Comparison of ENCODE assay signal across 8 mouse cellular contexts in the genomic region with DNA sequence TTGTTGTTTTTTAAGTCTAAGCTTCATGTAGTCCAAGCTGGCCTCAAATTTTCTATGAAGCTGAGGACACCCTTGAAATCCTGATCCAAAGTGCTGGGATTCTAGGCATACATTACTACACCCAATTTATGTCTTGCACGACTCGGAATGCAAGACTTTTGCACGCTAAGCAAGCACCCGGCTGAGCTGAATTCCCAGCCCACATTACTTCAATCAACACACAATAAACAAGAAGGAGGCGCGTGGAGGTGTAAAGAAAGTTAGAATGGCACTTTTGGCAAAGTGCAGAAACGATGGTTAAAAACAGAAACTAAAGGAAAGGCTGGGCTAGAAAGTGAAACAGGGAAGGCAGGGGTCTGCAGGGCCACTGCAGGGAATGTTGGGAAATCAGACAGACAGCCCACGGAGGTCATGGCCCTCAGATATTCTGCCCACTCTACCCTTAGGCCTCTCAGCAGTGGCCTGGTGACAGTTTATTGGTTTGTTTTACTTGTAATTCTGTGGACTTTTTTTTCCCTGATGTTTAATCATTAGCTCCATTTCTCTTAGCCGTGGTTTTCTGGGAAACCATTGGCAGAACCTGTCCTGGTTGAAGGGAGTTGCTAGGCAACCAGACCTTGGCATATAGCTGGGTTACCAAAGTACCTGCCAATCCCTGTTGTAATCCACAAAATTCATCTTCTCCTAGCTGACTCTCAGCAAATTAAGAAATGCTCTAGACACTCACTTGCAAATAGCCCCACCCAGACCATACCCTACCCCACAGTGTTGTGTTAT.
DNase-seq lines count a peak whose midpoint lies in the region; ATAC-seq lines count a peak whose summit lies in the region.

No protein-coding gene starts in this region.

- no peaks in the 10 kb centered on the region for H3K9me3 ChIP-seq in forebrain, embryonic 14.5 days (replicated peaks; ENCODE audit: control insufficient read depth, low read length)
- H3K9me3 ChIP-seq in forebrain, embryonic 11.5 days (ENCODE audit: control insufficient read depth, low read length), result no peaks in the 10 kb centered on the region; the same call in 1 of the 2 replicates
- no peaks in the 10 kb centered on the region for H3K9me3 ChIP-seq in intestine, embryonic 14.5 days (ENCODE audit: control insufficient read depth, low read length)
- H3K9me3 ChIP-seq in limb, embryonic 12.5 days, result peaks cover 4% of the 10 kb centered on the region; the same call in 1 of the 2 replicates

- peak; percentile 64 for DNase-seq in forebrain, embryonic 14.5 days (ENCODE audit: low spot score)
- DNase-seq in forebrain, embryonic 11.5 days (ENCODE audit: low spot score), result no peak
- DNase-seq in NIH3T3 (ENCODE audit: low read depth), result peak; percentile 28
- no peak for DNase-seq in intestine, embryonic 14.5 days (ENCODE audit: low spot score)
- DNase-seq in spleen, postnatal 14 days (ENCODE audit: low spot score in 2 of 2), result no peak
- no peak for DNase-seq in T-cell, adult 2 months (ENCODE audit: low spot score)
- DNase-seq in natural killer cell, adult 2 months (ENCODE audit: low spot score in 2 of 2), result no peak

- no peaks in the 10 kb centered on the region for H3K27me3 ChIP-seq in forebrain, embryonic 14.5 days (replicated peaks; ENCODE audit: control insufficient read depth, insufficient read depth, low read length)
- H3K27me3 ChIP-seq in forebrain, embryonic 11.5 days (ENCODE audit: control insufficient read depth, insufficient read depth, low read length), result no peaks in the 10 kb centered on the region
- no peaks in the 10 kb centered on the region for H3K27me3 ChIP-seq in intestine, embryonic 14.5 days (replicated peaks; ENCODE audit: control insufficient read depth, insufficient read depth, low read length)
- H3K27me3 ChIP-seq in limb, embryonic 12.5 days, result no peaks in the 10 kb centered on the region

- 39% methylated on average over 9 of the region's 9 CpGs for WGBS in forebrain, embryonic 14.5 days
- WGBS in forebrain, embryonic 11.5 days, result 77% methylated on average over 9 of the region's 9 CpGs
- 60% methylated on average over 9 of the region's 9 CpGs for WGBS in intestine, embryonic 14.5 days
- WGBS in limb, embryonic 12.5 days, result 35% methylated on average over 9 of the region's 9 CpGs

- no peaks in the 10 kb centered on the region for H3K36me3 ChIP-seq in forebrain, embryonic 14.5 days (ENCODE audit: control insufficient read depth, insufficient read depth, low read length)
- no peaks in the 10 kb centered on the region for H3K36me3 ChIP-seq in forebrain, embryonic 11.5 days (ENCODE audit: control insufficient read depth, insufficient read depth, low read length)
- H3K36me3 ChIP-seq in intestine, embryonic 14.5 days (ENCODE audit: control insufficient read depth, insufficient read depth, low read length), result no peaks in the 10 kb centered on the region
- H3K36me3 ChIP-seq in limb, embryonic 12.5 days, result no peaks in the 10 kb centered on the region

- H3K4me3 ChIP-seq in forebrain, embryonic 14.5 days (ENCODE audit: low read depth, low read length), result no peak overlapping the region
- H3K4me3 ChIP-seq in forebrain, embryonic 11.5 days (ENCODE audit: low read depth, low read length), result no peak overlapping the region
- no peak overlapping the region for H3K4me3 ChIP-seq in intestine, embryonic 14.5 days (ENCODE audit: low read depth, low read length)
- H3K4me3 ChIP-seq in limb, embryonic 12.5 days (replicated peaks), result 0 out of 2 replicates have a peak overlapping the region, but pooled peaks have one; percentile 11

- H3K9ac ChIP-seq in forebrain, embryonic 14.5 days (ENCODE audit: low read length), result no peak overlapping the region
- H3K9ac ChIP-seq in forebrain, embryonic 11.5 days (ENCODE audit: low read length), result no peak overlapping the region
- H3K9ac ChIP-seq in intestine, embryonic 14.5 days (ENCODE audit: low read length), result no peak overlapping the region
- no peak overlapping the region for H3K9ac ChIP-seq in limb, embryonic 12.5 days (replicated peaks)

- peak; percentile 71; the same call in 1 of the 2 replicates for ATAC-seq in forebrain, embryonic 14.5 days
- no peak for ATAC-seq in forebrain, embryonic 11.5 days (replicated peaks; ENCODE audit: low FRiP score)
- peak; percentile 83 for ATAC-seq in intestine, embryonic 14.5 days (replicated peaks; ENCODE audit: low FRiP score, low TSS enrichment, low read depth)
- ATAC-seq in limb, embryonic 12.5 days (ENCODE audit: insufficient number of reproducible peaks, insufficient read depth, low FRiP score, low TSS enrichment, low read depth), result peak; percentile 66

- no peak overlapping the region for H3K4me2 ChIP-seq in forebrain, embryonic 14.5 days (ENCODE audit: low read length)
- no peak overlapping the region for H3K4me2 ChIP-seq in forebrain, embryonic 11.5 days (ENCODE audit: low read depth, low read length, severe bottlenecking)
- H3K4me2 ChIP-seq in intestine, embryonic 14.5 days (ENCODE audit: low read length), result peak overlapping the region; percentile 11; the same call in 1 of the 2 replicates
- H3K4me2 ChIP-seq in limb, embryonic 12.5 days, result peak overlapping the region; percentile 36

- no peak overlapping the region for H3K27ac ChIP-seq in forebrain, embryonic 14.5 days (ENCODE audit: low read depth, low read length)
- no peak overlapping the region for H3K27ac ChIP-seq in forebrain, embryonic 11.5 days (ENCODE audit: low read depth, low read length)
- no peak overlapping the region for H3K27ac ChIP-seq in intestine, embryonic 14.5 days (ENCODE audit: low read depth)
- no peak overlapping the region for H3K27ac ChIP-seq in limb, embryonic 12.5 days

- H3K4me1 ChIP-seq in forebrain, embryonic 14.5 days (ENCODE audit: control insufficient read depth, insufficient read depth, low read length), result no peaks in the 10 kb centered on the region
- H3K4me1 ChIP-seq in forebrain, embryonic 11.5 days (replicated peaks; ENCODE audit: control insufficient read depth, insufficient read depth, low read length), result no peaks in the 10 kb centered on the region
- H3K4me1 ChIP-seq in intestine, embryonic 14.5 days (replicated peaks; ENCODE audit: control insufficient read depth, insufficient read depth, low read length), result no peaks in the 10 kb centered on the region
- H3K4me1 ChIP-seq in limb, embryonic 12.5 days (replicated peaks), result peaks cover 9% of the 10 kb centered on the region

Comparison
In these comparisons a context has a peak if more than half of its experiments do, and no peak if none do; other contexts are left out.
1. DNase-seq: peak in forebrain, embryonic 14.5 days (single experiment) and NIH3T3 (single experiment); none in forebrain, embryonic 11.5 days (single experiment), intestine, embryonic 14.5 days (single experiment), spleen, postnatal 14 days (0 of 2), T-cell, adult 2 months (single experiment) and natural killer cell, adult 2 months (0 of 2).
2. H3K4me2 ChIP-seq: peak in intestine, embryonic 14.5 days (single experiment) and limb, embryonic 12.5 days (single experiment); none in forebrain, embryonic 14.5 days (single experiment) and forebrain, embryonic 11.5 days (single experiment).